Mouse (Mus musculus) T-helper 1 cell (primary cell): ENCODE measurements around the gene Sox30.

ENCODE experiments used
- in situ Hi-C: fragments of 300-600 bp; cut with MboI, MseI; formaldehyde crosslinking; loops from one replicate; pipeline ENCODE4 v1.15.1; 2025; ENCODE audit warnings: high pct_unique_total_duplicates

Sox30 gene

GRCm38 (mm10) chr11:46054911-46055895 is 75.1 kb downstream of the Sox30 start:
- in situ Hi-C loops, result no loop called here

- in situ Hi-C loops, result no loop called here
Measured at GRCm38 (mm10) chr11:46055896-46056769, 76.0 kb downstream of the Sox30 start, which contains the start of gene Adam19. Gene Adam19 (plus strand): TSS chr11:46055992.

- in situ Hi-C loops, result no loop called here
Measured at GRCm38 (mm10) chr11:46056770-46057411, 76.8 kb downstream of the Sox30 start.

- in situ Hi-C loops, result no loop called here
Measured at GRCm38 (mm10) chr11:46058011-46058410, 77.9 kb downstream of the Sox30 start.

GRCm38 (mm10) chr11:46058916-46059315 is 78.8 kb downstream of the Sox30 start:
- in situ Hi-C loops, result no loop called here

- in situ Hi-C loops, result loop anchor here (5.0 kb wide), 1 partner anchor 57 kb away; no protein-coding TSS in a partner anchor
Measured at GRCm38 (mm10) chr11:46059887-46060650, 80.0 kb downstream of the Sox30 start.

- in situ Hi-C loops, result loop anchor here (5.0 kb wide), 1 partner anchor 57 kb away; no protein-coding TSS in a partner anchor
Measured at GRCm38 (mm10) chr11:46060651-46061020, 80.5 kb downstream of the Sox30 start.

- in situ Hi-C loops, result loop anchor here (5.0 kb wide), 1 partner anchor 55 kb away; no protein-coding TSS in a partner anchor
Measured at GRCm38 (mm10) chr11:46061776-46062445, 81.8 kb downstream of the Sox30 start.

- in situ Hi-C loops, result loop anchor here (5.0 kb wide), 1 partner anchor 55 kb away; no protein-coding TSS in a partner anchor
Measured at GRCm38 (mm10) chr11:46062569-46062968, 82.5 kb downstream of the Sox30 start.

- in situ Hi-C loops, result loop anchor here (5.0 kb wide), 1 partner anchor 54 kb away; no protein-coding TSS in a partner anchor
Measured at GRCm38 (mm10) chr11:46062993-46063731, 83.1 kb downstream of the Sox30 start.

- in situ Hi-C loops, result loop anchor here (5.0 kb wide), 1 partner anchor 53 kb away; no protein-coding TSS in a partner anchor
Measured at GRCm38 (mm10) chr11:46064767-46065166, 84.7 kb downstream of the Sox30 start.

- in situ Hi-C loops, result no loop called here
Measured at GRCm38 (mm10) chr11:46065201-46066011, 85.3 kb downstream of the Sox30 start.
